Mouse (Mus musculus): Measurements from ENCODE around the gene Cilp.

- TF ChIP-seq CTCF (conservative IDR thresholded peaks at IDR 0.05; ENCODE audit: insufficient read depth, insufficient read length, low read depth, low read length) (no peak), POLR2A (IDR thresholded peaks at IDR 0.05; ENCODE audit: low read depth, low read length) (no peak)
These were observed 25.8 kb upstream of the Cilp start for GRCm38 (mm10) chr9:65239176-65239575.
